Mouse (Mus musculus) erythroblast, embryonic 14.5 days (primary cell): Measurements from ENCODE around the gene Pla2g12a.

Experiments used
- GATA1 ChIP-seq: IDR thresholded peaks from 2 replicates; pipeline ENCODE4 v1.6.1; 2012; ENCODE audit warnings: low read length, inconsistent platforms, mixed read lengths
- TAL1 ChIP-seq: IDR thresholded peaks from 3 replicates; pipeline ENCODE4 v1.6.1; 2012; ENCODE audit warnings: low read length, inconsistent platforms, mixed read lengths

- TF ChIP-seq GATA1: no peak
- no peak for TF ChIP-seq TAL1
Observed at GRCm38 (mm10) chr3:129862592-129862991, 15.8 kb upstream of the Pla2g12a start.
